Mouse (Mus musculus): ENCODE results near the gene Tbxas1.

DNA sequence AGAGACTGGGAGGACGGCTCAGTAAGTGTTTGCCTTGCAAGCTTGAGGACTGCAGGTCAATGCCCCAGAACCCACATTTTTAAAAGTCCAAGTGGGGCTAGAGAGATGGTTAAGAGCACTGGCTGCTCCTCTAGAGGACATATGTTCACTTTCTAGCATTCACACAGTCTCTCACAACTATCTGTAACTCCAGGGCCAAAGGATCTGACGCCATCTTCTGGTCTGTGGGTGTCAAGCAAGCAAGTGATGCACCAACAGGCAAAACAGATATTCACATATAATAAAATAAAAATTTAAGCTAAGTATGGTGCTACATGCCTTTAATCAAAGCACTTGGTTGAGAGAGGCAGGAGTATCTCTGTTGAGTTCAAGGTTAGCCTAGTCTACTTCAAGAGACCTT, 231.6 kb downstream of the Tbxas1 start:
- TF ChIP-seq EP300 (IDR thresholded peaks at IDR 0.05; ENCODE audit: low read depth): no peak
- TF ChIP-seq CTCF (IDR thresholded peaks at IDR 0.05; ENCODE audit: low read depth): peak; percentile 43

All from liver, embryonic 14.5 days (tissue).